Mouse (Mus musculus): ENCODE measurements around the gene Tmem107. TPM values are rescaled to one million over a fixed set of nuclear protein-coding genes. Genes with fewer than 3 reads are reported as not detected.

The Tmem107 gene
- polyA plus RNA-seq, 2 experiments = 47.8 to 54.4 TPM

GRCm38 (mm10) chr11:69035411-69035810, 35.2 kb upstream of the Tmem107 start:
- peaks cover 58% of the 10 kb centered on the region for H3K36me3 ChIP-seq (ENCODE audit: control insufficient read depth, insufficient read depth, low read length)
- H3K9ac ChIP-seq (ENCODE audit: low read depth, low read length, severe bottlenecking) = no peak overlapping the region
- peaks cover 23% of the 10 kb centered on the region for H3K4me1 ChIP-seq (ENCODE audit: control insufficient read depth, insufficient read depth, low read length)
- 86% methylated on average over 9 of the region's 9 CpGs for WGBS
- ATAC-seq (ENCODE audit: low FRiP score, low read depth) = no peak
- peak overlapping the region; percentile 44 for H3K27ac ChIP-seq (replicated peaks; ENCODE audit: low read depth, low read length)
- no peak overlapping the region; the same call in 1 of the 2 replicates for H3K4me2 ChIP-seq (replicated peaks; ENCODE audit: low read depth, low read length, severe bottlenecking)
- no peaks in the 10 kb centered on the region for H3K27me3 ChIP-seq (ENCODE audit: control insufficient read depth, insufficient read depth, low read length)
- TF ChIP-seq POLR2A (IDR thresholded peaks at IDR 0.05; ENCODE audit: borderline replicate concordance, extremely low read depth, insufficient read depth, insufficient read length) = no peak
- H3K9me3 ChIP-seq (ENCODE audit: control insufficient read depth, low read length) = no peaks in the 10 kb centered on the region
- H3K4me3 ChIP-seq (replicated peaks; ENCODE audit: low read length) = 0 out of 2 replicates have a peak overlapping the region, but pooled peaks have one; percentile 64
- no peak for DNase-seq (ENCODE audit: low spot score)

DNA sequence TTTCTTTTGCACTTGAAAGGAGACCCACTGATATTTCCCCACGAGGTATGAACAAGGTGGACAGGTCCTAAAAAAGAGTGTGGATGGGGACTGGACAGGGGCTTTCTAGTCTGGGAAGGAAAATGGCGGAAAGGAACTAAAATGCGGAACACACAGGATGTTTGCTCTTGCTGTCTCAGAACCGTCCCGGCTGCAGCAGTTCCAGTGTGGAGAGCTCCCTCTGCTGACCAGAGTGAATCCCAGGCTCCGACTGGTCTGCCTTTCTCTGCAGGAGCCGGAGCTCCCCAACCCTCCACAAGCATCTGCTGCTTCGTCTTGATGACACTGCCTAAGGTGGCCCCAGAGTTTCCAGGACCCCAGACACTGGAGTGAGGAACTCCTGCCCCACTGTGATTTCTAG, 34.8 kb upstream of the Tmem107 start:
- ATAC-seq (ENCODE audit: low FRiP score, low read depth) (no peak), DNase-seq (ENCODE audit: low spot score) (peak; percentile 81)
- TF ChIP-seq POLR2A (IDR thresholded peaks at IDR 0.05; ENCODE audit: borderline replicate concordance, extremely low read depth, insufficient read depth, insufficient read length) = no peak
- no peak overlapping the region; the same call in none of the 2 replicates for H3K4me2 ChIP-seq (replicated peaks; ENCODE audit: low read depth, low read length, severe bottlenecking)
- H3K27me3 ChIP-seq (ENCODE audit: control insufficient read depth, insufficient read depth, low read length) = no peaks in the 10 kb centered on the region
- H3K9ac ChIP-seq (ENCODE audit: low read depth, low read length, severe bottlenecking) = no peak overlapping the region
- 11% methylated on average over 8 of the region's 8 CpGs for WGBS
- peaks cover 54% of the 10 kb centered on the region for H3K36me3 ChIP-seq (ENCODE audit: control insufficient read depth, insufficient read depth, low read length)
- H3K4me3 ChIP-seq (replicated peaks; ENCODE audit: low read length) = peak overlapping the region; percentile 64; the same call in 1 of the 2 replicates
- peaks cover 23% of the 10 kb centered on the region for H3K4me1 ChIP-seq (ENCODE audit: control insufficient read depth, insufficient read depth, low read length)
- H3K9me3 ChIP-seq (ENCODE audit: control insufficient read depth, low read length) = no peaks in the 10 kb centered on the region
- peak overlapping the region; percentile 44 for H3K27ac ChIP-seq (replicated peaks; ENCODE audit: low read depth, low read length)

- Histone ChIP-seq H3K9ac (ENCODE audit: low read depth, low read length, severe bottlenecking) (peak overlapping the region; percentile 74), H3K27ac (replicated peaks; ENCODE audit: low read depth, low read length) (peak overlapping the region; percentile 81), H3K36me3 (ENCODE audit: control insufficient read depth, insufficient read depth, low read length) (peaks cover 46% of the 10 kb centered on the region), H3K4me1 (ENCODE audit: control insufficient read depth, insufficient read depth, low read length) (peaks cover 23% of the 10 kb centered on the region), H3K27me3 (ENCODE audit: control insufficient read depth, insufficient read depth, low read length) (no peaks in the 10 kb centered on the region), H3K4me2 (replicated peaks; ENCODE audit: low read depth, low read length, severe bottlenecking) (peak overlapping the region; percentile 50), H3K4me3 (replicated peaks; ENCODE audit: low read length) (peak overlapping the region; percentile 64), H3K9me3 (ENCODE audit: control insufficient read depth, low read length) (no peaks in the 10 kb centered on the region)
- no peak for TF ChIP-seq POLR2A (IDR thresholded peaks at IDR 0.05; ENCODE audit: borderline replicate concordance, extremely low read depth, insufficient read depth, insufficient read length)
- 8% methylated on average over 20 of the region's 20 CpGs for WGBS
- DNase-seq (ENCODE audit: low spot score) (peak; percentile 91), ATAC-seq (ENCODE audit: low FRiP score, low read depth) (no peak)
Measured at GRCm38 (mm10) chr11:69036486-69037230, 33.9 kb upstream of the Tmem107 start.

DNA sequence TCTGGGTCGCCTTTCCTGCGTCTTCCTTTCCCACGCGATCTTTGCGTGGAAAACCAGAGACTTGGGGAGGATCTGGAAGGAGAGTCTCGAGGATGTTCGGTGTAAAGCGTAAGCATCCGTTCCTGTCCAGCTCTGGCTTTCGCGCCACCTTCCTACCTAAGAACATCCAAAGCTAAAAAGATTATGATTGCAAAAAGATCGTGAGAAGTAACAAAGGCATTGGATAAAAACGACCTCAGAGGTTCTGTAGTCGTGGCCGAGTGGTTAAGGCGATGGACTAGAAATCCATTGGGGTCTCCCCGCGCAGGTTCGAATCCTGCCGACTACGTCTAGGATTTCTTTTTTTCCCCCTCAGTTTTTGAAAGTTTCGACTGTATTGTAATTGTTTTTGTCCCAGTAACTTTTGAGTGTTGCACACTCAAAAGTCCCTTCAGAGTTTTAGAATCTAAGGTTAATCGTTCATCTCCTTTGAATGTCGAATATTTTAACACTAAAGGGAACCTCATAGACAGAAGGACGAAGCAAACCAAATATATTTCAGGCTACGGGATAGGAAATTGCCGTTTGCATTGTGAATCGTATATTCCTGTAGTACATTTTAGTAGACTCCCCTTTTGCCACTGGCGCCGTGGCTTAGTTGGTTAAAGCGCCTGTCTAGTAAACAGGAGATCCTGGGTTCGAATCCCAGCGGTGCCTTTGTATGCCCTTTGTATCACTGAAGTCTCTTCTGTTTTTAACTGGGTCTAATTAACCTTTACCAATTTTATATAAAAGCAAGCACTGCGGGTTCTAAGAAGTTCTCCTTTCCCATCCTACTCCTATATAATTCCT, 33.2 kb upstream of the Tmem107 start:
- DNase-seq (ENCODE audit: low spot score) = peak; percentile 94
- under 1% methylated on average over 34 of the region's 34 CpGs for WGBS
- peak; percentile 47 for ATAC-seq (ENCODE audit: low FRiP score, low read depth)
- Histone ChIP-seq H3K4me1 (ENCODE audit: control insufficient read depth, insufficient read depth, low read length) (peaks cover 23% of the 10 kb centered on the region), H3K9ac (ENCODE audit: low read depth, low read length, severe bottlenecking) (peak overlapping the region; percentile 74), H3K4me2 (replicated peaks; ENCODE audit: low read depth, low read length, severe bottlenecking) (peak overlapping the region; percentile 50), H3K27ac (replicated peaks; ENCODE audit: low read depth, low read length) (peak overlapping the region; percentile 81), H3K9me3 (ENCODE audit: control insufficient read depth, low read length) (no peaks in the 10 kb centered on the region), H3K36me3 (ENCODE audit: control insufficient read depth, insufficient read depth, low read length) (peaks cover 40% of the 10 kb centered on the region), H3K27me3 (ENCODE audit: control insufficient read depth, insufficient read depth, low read length) (no peaks in the 10 kb centered on the region), H3K4me3 (replicated peaks; ENCODE audit: low read length) (peak overlapping the region; percentile 64)
- no peak for TF ChIP-seq POLR2A (IDR thresholded peaks at IDR 0.05; ENCODE audit: borderline replicate concordance, extremely low read depth, insufficient read depth, insufficient read length)

DNA sequence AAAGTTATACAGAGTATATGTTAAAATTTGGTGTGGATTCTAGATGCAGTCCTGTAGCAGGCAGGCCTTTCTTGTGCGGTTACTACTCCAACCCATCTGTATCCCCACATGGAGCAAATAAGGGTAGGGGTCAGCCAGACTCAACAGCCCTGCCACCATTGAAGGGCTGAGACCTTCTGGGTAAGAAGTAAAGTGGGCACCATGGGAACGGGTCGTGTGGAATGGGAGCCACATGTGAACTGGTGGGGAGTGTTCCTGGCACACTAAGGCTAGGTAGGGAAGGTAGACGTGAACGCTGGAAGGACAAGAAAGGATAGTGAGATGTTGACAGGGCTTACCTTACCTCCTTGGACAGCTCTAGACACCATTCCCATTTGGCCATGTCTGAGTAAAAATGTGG, 32.4 kb upstream of the Tmem107 start:
- Histone ChIP-seq H3K9ac (ENCODE audit: low read depth, low read length, severe bottlenecking) (no peak overlapping the region), H3K27me3 (ENCODE audit: control insufficient read depth, insufficient read depth, low read length) (no peaks in the 10 kb centered on the region), H3K27ac (replicated peaks; ENCODE audit: low read depth, low read length) (no peak overlapping the region), H3K4me3 (replicated peaks; ENCODE audit: low read length) (no peak overlapping the region), H3K9me3 (ENCODE audit: control insufficient read depth, low read length) (no peaks in the 10 kb centered on the region), H3K4me2 (replicated peaks; ENCODE audit: low read depth, low read length, severe bottlenecking) (no peak overlapping the region), H3K36me3 (ENCODE audit: control insufficient read depth, insufficient read depth, low read length) (peaks cover 33% of the 10 kb centered on the region), H3K4me1 (ENCODE audit: control insufficient read depth, insufficient read depth, low read length) (peaks cover 23% of the 10 kb centered on the region)
- DNase-seq (ENCODE audit: low spot score) = no peak
- 71% methylated on average over 5 of the region's 5 CpGs for WGBS
- ATAC-seq (ENCODE audit: low FRiP score, low read depth) = no peak
- no peak for TF ChIP-seq POLR2A (IDR thresholded peaks at IDR 0.05; ENCODE audit: borderline replicate concordance, extremely low read depth, insufficient read depth, insufficient read length)

Measured in limb, embryonic 14.5 days (tissue).